Mouse (Mus musculus) Patski (cell line): ENCODE data around the gene Pi4k2a. TPM values are rescaled to one million over a fixed set of nuclear protein-coding genes. Genes with fewer than 3 reads are reported as not detected.
A peak's percentile ranks its signal among the peaks of the same experiment; 100 is the strongest.
"Not testable (repeated sequence)": the region's sequence is repeated elsewhere in the genome, so short reads cannot be mapped to it uniquely, and the experiment has no call there.

ENCODE experiments used
- ATAC-seq: fragments of 100-300 bp; one replicate; pipeline ENCODE4 v1.8.0; 2021
- CTCF ChIA-PET: fragments of 350-600 bp; sonication (Branson Sonifier 250); formaldehyde crosslinking; loops from one replicate; lab custom pipeline; 2022; ENCODE audit warnings: inconsistent platforms; lab: Charles Lee
- POLR2A ChIA-PET: fragments of 350-600 bp; sonication (Branson Sonifier 250); formaldehyde crosslinking; loops from one replicate; lab custom pipeline; 2022; ENCODE audit warnings: antibody characterized with exemption, inconsistent platforms; lab: Charles Lee
- DNase-seq: peaks from one replicate; pipeline ENCODE4 v3.0.0-alpha.2; 2011; ENCODE audit warnings: low read depth, low spot score
- H3K27me3 ChIP-seq: fragments of 371-371 bp; one replicate; pipeline ENCODE4 v1.5.1; 2021
- CTCF ChIP-seq: fragments of 100-300 bp; IDR thresholded peaks from one replicate; pipeline ENCODE4 v1.5.1; 2021
- in situ Hi-C: fragments of 300-500 bp; cut with MboI; formaldehyde crosslinking; loops from 3 replicates; pipeline ENCODE4 v1.11.1; 2018; ENCODE audit warnings: low pct_unique_long_range_greater_than_20kb, mixed read lengths
- polyA plus RNA-seq: library from polyadenylated mRNA; unstranded; gene quantifications from one replicate; pipeline ENCODE4 v1.2.3, GENCODE M21; 2021

Pi4k2a gene
- polyA plus RNA-seq, 1 experiment from 2014 or later = 47.6 TPM

DNA sequence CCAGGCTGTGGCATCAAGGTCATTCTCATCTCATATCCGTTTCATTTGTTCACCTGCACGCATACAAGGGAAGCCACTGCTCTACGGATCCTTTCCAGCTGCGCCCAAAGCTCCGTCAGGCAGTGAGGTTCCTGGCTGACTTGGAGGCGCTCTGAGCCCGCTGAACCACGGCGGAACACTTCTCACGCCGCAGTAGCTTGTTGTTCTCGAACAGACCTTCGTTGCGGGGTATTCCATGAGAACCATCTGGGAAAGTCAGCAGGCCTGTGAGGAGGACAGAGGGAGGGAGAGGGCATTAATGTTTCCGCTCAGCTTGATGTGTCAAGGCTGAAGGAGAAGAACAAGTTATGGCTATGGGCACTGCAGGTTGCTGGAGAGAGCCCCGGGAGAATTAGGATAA is 14.3 kb upstream of the Pi4k2a start:
- CTCF ChIA-PET = interaction anchor here (9.4 kb wide), 1 partner anchor 41 kb away, joined by 154 read pairs; the partner anchor contains the start of gene Ankrd2
- no peak for TF ChIP-seq CTCF
- in situ Hi-C loops = no loop called here
- ATAC-seq = no peak
- no peaks in the 10 kb centered on the region for H3K27me3 ChIP-seq
- DNase-seq = no peak
- POLR2A ChIA-PET = interaction anchor here (0.6 to 2.0 kb wide), 2 partner anchors 33 to 41 kb away, joined by 3 to 8 read pairs; partner anchors contain the start of gene Ankrd2

DNA sequence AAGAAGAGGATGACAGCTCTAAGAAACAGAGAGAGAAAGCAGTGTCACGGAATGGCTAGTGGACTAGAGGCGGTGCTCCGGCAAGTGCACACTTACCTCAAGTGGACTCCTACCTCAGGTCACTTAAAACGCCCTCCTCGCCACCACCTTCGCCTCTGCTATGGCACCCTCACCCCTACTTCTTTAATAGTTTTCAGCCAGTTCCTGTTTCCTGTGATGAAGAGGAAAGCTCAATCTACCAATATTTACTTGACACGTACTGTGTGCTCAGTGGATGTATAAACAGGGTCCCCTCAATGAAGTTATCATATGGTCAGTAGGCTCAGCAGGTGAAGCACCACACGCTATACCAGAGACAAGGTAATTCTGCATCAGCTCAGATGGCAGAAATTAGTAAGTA is 11.7 kb upstream of the Pi4k2a start:
- no peak for TF ChIP-seq CTCF
- in situ Hi-C loops = no loop called here
- no peaks in the 10 kb centered on the region for H3K27me3 ChIP-seq
- DNase-seq = no peak
- ChIA-PET CTCF (interaction anchor here (2.3 to 3.7 kb wide), 4 partner anchors 8 to 84 kb away, joined by 5 to 21 read pairs (median 12); partner anchors contain the start of genes Ankrd2 and Pi4k2a), POLR2A (interaction anchor here (1.5 kb wide), 1 partner anchor 53 kb away, joined by 4 read pairs; no protein-coding TSS in a partner anchor)
- ATAC-seq = no peak

DNA sequence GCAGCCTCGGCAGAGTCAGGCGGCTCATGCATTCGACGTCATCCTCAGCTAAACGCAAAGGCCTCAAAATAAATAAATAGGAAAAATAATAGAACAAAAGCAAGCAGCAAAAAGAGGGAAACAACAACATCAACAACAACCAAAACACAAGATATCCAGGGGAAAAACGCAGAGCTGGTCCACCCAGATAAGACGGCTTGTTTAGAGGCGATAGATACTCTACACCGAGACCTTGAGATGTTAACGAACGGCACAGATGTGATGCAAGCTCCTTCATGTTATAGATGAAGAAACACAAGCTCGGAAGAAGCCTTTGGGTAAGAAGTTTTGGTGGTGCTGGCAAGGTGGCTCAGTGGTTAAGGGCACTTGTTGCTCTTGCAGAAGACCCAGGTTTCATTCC is 11.3 kb upstream of the Pi4k2a start:
- H3K27me3 ChIP-seq = no peaks in the 10 kb centered on the region
- in situ Hi-C loops = no loop called here
- no peak for TF ChIP-seq CTCF
- ChIA-PET CTCF (interaction anchor here (2.3 to 3.7 kb wide), 4 partner anchors 9 to 85 kb away, joined by 5 to 21 read pairs (median 12); partner anchors contain the start of genes Ankrd2 and Pi4k2a), POLR2A (interaction anchor here (0.8 to 1.5 kb wide), 3 partner anchors 11 to 53 kb away, joined by 3 to 5 read pairs (median 4); partner anchors contain the start of gene Pi4k2a)
- DNase-seq (no peak), ATAC-seq (no peak)

DNA sequence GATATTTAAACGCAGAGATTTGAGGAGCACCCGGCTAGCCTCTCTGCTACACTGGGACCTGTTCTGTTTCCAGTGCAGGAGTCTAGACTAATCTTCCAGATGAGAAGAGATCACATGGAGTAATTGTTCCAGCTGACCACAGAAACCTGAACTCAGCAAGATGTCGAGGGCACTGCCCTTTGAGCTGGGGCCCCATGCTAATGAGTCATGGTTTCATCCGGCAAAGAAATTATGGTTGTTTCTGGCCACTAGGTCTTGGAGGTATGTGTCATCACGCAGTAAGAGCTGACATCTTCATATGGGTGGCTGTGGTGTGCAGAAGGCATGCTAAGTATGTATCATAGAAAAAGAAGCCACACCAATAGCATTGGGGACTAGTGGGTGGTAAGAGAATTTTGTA is 10.3 kb upstream of the Pi4k2a start:
- ATAC-seq (peak; percentile 81), DNase-seq (no peak)
- H3K27me3 ChIP-seq = no peaks in the 10 kb centered on the region
- in situ Hi-C loops = no loop called here
- POLR2A ChIA-PET = interaction anchor here (0.8 to 1.4 kb wide), 3 partner anchors 9 to 48 kb away, joined by 3 to 5 read pairs (median 4); partner anchors contain the start of gene Pi4k2a
- no peak for TF ChIP-seq CTCF
- CTCF ChIA-PET = interaction anchor here (0.9 to 3.7 kb wide), 10 partner anchors 8 to 86 kb away, joined by 3 to 21 read pairs (median 4); partner anchors contain the start of genes Ankrd2, Hoga1 and Pi4k2a

DNA sequence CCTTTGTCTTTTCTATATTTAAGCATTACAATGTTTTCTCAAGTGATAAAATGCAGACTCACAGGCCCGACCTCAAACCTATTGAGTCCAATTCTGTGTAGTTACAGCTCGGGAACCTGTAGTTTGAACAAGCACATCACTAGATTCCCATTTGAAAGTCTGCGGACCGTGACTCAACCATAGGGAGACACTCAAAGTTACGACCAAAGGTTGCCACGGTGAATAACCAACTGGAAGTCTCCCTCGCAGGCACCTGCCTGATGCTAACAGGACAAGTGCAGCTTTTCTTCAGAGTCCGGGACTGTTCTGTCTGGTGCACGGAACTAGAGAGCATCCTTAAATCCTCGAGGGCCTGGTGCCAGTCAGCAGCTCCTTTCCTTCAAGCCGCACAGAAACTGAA is 9.8 kb upstream of the Pi4k2a start:
- DNase-seq (no peak), ATAC-seq (no peak)
- TF ChIP-seq CTCF = no peak
- in situ Hi-C loops = no loop called here
- H3K27me3 ChIP-seq = no peaks in the 10 kb centered on the region
- CTCF ChIA-PET = interaction anchor here (0.9 to 3.7 kb wide), 10 partner anchors 8 to 86 kb away, joined by 3 to 21 read pairs (median 4); partner anchors contain the start of genes Ankrd2, Hoga1 and Pi4k2a
- POLR2A ChIA-PET = interaction anchor here (0.6 to 1.2 kb wide), 2 partner anchors 9 to 20 kb away, joined by 3 to 4 read pairs; no protein-coding TSS in a partner anchor

DNA sequence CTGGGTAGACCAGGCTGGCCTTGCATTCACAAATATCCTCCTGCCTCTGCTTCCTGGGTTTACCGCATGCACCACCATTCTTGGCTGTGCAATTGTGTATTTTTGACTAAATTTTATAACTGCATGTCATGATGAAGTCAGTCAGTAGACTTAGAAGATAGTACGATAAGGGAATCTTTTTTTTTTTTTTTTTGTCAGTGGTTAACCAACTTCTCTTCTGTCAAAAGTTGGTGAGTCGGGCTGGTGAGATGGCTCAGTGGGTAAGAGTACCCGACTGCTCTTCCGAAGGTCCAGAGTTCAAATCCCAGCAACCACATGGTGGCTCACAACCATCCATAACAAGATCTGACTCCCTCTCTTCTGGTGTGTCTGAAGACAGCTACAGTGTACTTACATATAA is 8.7 kb upstream of the Pi4k2a start:
- POLR2A ChIA-PET = interaction anchor here (0.7 to 0.9 kb wide), 3 partner anchors 7 to 80 kb away, joined by 3 read pairs; no protein-coding TSS in a partner anchor
- CTCF ChIA-PET = interaction anchor here (1.8 kb wide), 1 partner anchor 9 kb away, joined by 6 read pairs; no protein-coding TSS in a partner anchor

DNA sequence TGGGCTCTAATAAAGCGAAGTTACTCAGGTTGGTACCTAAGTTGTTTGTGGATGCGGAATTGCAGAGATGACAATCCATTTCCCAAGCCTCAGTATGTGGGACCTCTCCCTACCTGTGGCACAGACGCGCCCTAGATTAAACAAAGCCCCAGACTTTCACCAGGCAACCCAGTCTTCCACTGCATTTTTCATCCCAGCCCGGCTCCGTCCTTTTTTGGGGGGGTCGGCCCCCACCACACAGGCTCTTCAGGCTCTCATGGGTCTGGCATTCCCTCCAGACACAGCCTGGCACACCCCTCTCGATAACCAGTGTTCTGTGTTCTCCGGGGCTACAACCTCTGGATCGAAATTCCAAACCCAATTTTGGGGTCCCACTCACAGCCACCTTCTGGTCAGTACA is 4.6 kb upstream of the Pi4k2a start:
- no peaks in the 10 kb centered on the region for H3K27me3 ChIP-seq
- ChIA-PET POLR2A (no interaction called here), CTCF (no interaction called here)
- in situ Hi-C loops = no loop called here
- TF ChIP-seq CTCF = no peak
- ATAC-seq (no peak), DNase-seq (no peak)

More for the DNA sequence above, 8.7 kb upstream of the Pi4k2a start:
- H3K27me3 ChIP-seq, ATAC-seq, in situ Hi-C loops, DNase-seq: not testable (repeated sequence)

DNA sequence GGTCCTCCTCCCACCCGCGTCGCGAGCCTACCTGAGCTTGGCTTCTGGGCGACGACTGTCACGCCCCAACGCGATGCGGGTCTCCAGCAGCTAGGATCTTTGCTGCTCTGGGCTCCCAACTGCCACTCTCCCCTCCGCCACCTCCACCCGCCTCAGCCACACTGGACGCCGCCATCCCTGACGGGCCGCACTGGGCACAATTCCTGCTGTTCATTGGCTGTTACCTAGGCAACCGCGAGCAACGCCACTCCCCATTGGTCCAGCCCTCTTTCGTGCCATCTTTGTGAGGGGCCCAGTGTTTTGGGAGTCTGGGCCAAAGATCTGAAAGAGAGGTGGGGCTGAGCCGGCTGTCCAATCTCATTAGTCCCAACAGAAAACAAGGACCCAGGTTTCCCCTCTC is 4.1 kb upstream of the Pi4k2a start, which contains the start of gene Morn4:
Gene Morn4 (minus strand): TSS at position 192 of the 400 bp plus-strand sequence.
- POLR2A ChIA-PET = no interaction called here
- no peaks in the 10 kb centered on the region for H3K27me3 ChIP-seq
- in situ Hi-C loops = no loop called here
- ATAC-seq = peak; percentile 42
- TF ChIP-seq CTCF = no peak
- CTCF ChIA-PET = interaction anchor here (1.9 kb wide), 1 partner anchor 12 kb away, joined by 9 read pairs; no protein-coding TSS in a partner anchor
- no peak for DNase-seq

DNA sequence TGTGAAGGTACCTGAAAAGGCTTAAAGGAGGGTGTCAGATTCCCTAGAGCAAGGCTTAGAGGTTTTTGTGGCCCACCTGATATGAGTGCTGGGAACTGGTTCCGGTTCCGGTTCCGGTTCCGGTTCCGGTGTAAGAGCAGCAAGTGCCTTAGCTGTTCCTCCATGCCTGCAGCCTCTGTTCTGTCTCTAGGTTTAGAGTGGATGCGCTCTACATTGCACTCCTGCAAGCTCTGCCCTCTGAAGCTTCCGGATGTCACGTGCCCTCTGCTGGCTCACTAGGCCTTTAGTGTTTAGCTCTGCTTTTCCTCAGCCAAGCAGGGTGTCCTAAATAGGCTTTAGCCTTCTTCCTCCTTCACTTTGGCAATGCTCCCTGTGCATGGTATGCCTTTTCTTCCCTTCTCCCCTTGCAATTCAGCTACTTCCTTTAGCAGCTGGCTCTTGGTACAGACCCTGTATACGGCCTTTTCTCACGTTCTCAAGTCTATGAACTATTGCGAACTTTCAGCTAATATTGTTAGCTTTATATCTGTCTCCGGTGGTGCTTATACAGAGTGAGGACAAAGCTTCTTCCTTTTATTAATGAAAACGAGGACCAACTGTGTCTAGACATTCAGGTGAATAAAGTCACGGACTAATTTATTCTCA is 1.0 kb upstream of the Pi4k2a start:
- DNase-seq (no peak), ATAC-seq (no peak)
- in situ Hi-C loops = no loop called here
- ChIA-PET POLR2A (interaction anchor here (0.5 to 1.8 kb wide), 6 partner anchors 8 to 144 kb away, joined by 3 to 6 read pairs (median 4); partner anchors contain the start of genes Avpi1 and Hoga1), CTCF (interaction anchor here (0.8 to 4.5 kb wide), 11 partner anchors 10 to 77 kb away, joined by 3 to 23 read pairs (median 9); partner anchors contain the start of genes Ankrd2 and Hoga1)
- no peak for TF ChIP-seq CTCF
- no peaks in the 10 kb centered on the region for H3K27me3 ChIP-seq

DNA sequence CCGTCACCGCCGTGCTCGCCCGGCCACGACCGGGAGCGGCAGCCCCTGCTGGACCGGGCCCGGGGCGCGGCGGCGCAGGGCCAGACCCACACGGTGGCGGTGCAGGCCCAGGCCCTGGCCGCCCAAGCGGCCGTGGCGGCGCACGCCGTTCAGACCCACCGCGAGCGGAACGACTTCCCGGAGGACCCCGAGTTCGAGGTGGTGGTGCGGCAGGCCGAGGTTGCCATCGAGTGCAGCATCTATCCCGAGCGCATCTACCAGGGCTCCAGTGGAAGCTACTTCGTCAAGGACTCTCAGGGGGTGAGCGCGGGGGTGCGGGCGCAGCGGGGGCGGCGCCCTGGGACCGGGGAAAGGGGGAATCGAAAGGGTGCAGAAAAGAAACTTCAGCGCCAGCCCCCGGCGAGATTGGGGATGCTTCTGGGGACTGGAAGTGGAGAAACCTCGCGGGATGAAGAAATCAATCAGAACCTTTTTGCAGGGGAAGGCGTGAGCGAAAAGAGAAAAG is 419 bp downstream of the Pi4k2a start:
- ATAC-seq = peak; percentile 22
- CTCF ChIA-PET = interaction anchor here (1.1 to 4.5 kb wide), 7 partner anchors 12 to 76 kb away, joined by 4 to 23 read pairs (median 10); partner anchors contain the start of genes Ankrd2 and Hoga1
- in situ Hi-C loops = no loop called here
- no peak for TF ChIP-seq CTCF
- POLR2A ChIA-PET = interaction anchor here (0.6 to 1.6 kb wide), 8 partner anchors 9 to 72 kb away, joined by 3 to 5 read pairs (median 3); partner anchors contain the start of gene Avpi1
- H3K27me3 ChIP-seq = no peaks in the 10 kb centered on the region
- no peak for DNase-seq
